Mouse (Mus musculus): ENCODE measurements around the gene Fam185a. TPM values are rescaled to one million over a fixed set of nuclear protein-coding genes. Genes with fewer than 3 reads are reported as not detected.
A peak's percentile ranks its signal among the peaks of the same experiment; 100 is the strongest.

The Fam185a gene
- total RNA-seq, 2 experiments from 2014 or later: 20.7 to 22.3 TPM

DNA sequence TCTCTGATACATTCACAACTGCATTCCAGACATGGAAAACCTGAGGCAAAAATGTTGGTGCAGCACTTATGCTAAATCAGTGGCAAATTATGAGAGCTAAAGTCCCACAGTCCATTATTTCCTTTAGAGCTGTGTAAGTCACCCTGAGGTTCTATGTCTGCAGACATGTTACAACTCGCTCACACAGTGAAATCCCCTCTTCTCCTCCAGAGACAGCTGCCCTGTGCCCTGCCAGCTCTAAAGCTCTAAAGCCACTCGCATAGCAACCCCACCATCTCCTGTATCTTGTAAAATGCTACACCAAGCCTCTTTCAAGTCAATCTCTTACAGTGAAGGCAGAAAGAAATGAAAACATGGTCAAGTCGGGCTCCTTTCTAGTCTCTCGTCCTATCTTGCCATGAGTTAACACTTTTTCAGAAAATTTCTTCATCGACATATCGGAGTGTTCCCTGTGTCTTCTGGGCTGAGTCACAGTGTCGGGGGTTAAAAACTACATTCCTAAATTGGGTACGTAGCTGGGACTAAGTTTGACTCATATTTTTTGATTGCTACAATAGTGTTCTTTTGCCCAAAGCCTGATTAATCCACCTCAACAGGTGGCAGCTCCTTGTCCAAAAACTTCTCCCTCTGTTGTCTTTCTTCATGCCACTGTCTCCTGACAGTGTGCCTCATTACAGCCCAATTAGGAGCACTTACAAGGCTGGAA, 68.7 kb downstream of the Fam185a start:
- DNase-seq: no peak

GRCm38 (mm10) chr5:21494781-21495180, 70.0 kb downstream of the Fam185a start:
- DNase-seq: no peak

GRCm38 (mm10) chr5:21496321-21496720, 71.6 kb downstream of the Fam185a start:
- peak; percentile 61 to 64 for DNase-seq

DNA sequence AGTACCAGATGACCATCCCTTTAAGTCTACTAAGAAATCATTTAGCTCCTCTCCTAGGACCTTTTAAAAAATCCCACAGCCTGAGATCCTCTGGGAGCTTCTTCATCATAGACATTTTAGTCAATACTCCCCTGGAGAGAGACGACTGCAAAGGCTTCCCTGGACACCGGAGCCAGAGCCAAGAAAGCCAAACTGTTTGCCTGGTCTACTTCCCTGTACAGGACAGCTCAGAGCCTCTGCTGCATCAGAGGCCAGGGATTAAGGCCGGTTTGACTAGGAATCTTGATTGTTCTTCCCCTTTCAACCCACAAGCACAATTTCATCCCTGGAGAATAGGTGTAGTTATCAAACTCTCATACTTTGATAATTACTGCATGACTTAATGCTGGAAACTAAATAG, 72.1 kb downstream of the Fam185a start:
- peak; percentile 32 to 58 for DNase-seq

GRCm38 (mm10) chr5:21498490-21498889, 73.7 kb downstream of the Fam185a start:
- DNase-seq: no peak

GRCm38 (mm10) chr5:21498925-21499324, 74.2 kb downstream of the Fam185a start:
- no peak for DNase-seq

DNA sequence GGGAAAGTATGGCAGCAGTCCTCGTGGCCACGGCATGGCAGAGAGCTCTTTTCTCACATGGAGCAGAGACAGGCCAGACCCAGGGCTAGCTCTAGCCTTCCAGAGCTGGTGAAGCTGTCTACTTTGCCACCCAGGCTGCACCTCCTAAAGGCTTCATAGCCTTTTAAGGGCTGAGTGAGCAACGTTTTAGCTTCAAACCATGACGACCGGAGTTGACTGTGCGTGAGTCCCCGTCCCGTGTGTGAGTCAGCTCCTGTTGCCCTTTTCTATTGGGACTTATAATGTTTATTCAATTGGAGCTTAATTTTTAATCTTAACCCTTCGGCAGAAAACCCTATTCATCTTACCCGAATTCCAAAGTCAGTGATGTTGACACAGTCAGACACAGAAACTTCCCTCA, 75.4 kb downstream of the Fam185a start:
- no peak for DNase-seq

- DNase-seq: no peak
Observed at GRCm38 (mm10) chr5:21500941-21501340, 76.2 kb downstream of the Fam185a start.

DNA sequence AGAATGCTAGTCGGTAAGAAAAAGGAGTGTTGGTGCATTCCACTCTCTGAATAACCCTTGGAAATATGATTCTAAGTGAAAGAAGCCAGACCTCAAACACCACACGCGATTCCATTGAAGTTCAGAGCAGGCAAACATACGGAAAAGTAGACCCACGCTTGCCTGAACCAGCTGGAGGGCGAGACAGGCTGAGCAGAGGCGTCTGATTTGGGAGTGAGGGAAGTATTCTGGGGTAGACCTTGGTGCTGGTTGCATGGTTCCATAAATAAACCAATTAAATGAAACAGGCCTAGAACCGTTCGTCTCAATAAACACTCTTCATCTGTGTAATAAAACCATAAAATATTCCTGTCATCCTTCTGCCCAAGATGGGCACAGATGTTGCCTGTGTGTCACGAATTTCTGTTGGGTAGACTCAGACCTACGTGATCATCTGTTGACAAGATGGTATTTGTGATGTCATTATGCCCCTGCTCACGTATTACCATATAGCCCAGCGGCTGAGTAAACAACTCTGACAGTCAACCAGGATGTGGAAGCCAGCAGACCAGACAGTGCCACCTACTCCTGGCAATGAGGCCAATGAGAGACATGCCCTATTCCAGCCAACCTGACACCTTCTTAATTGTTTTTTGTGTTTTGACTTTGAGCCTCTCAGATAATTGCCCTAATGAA, 78.3 kb downstream of the Fam185a start:
- no peak for DNase-seq

GRCm38 (mm10) chr5:21505159-21505558, 80.4 kb downstream of the Fam185a start:
- no peak for DNase-seq

GRCm38 (mm10) chr5:21506887-21507286, 82.1 kb downstream of the Fam185a start:
- DNase-seq: no peak

- no peak for DNase-seq
Observed at GRCm38 (mm10) chr5:21509801-21510200, 85.0 kb downstream of the Fam185a start.

DNA sequence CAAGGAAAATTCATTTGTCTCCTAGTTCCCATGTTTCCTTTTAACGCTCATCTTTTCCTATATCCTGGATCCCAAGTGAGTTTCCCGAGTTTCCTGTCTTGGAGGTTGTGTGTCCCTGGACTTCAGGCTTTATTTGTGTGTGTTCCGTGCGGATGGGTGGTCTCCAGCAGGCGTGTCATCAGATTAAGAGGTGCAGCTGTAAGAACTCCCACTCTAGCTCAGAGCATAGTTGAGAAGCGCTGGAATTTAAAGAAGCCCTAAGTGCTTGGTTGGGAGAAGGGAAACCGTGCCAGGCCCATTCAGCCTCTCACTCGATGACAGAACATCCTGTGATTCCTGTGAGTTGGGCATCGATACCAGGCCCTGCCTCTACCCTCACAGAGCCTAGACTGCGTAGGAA, 88.6 kb downstream of the Fam185a start:
- no peak for DNase-seq

- DNase-seq: peak in 1 of 2 experiments; percentile 32
Observed at GRCm38 (mm10) chr5:21517562-21517961, 92.8 kb downstream of the Fam185a start.

GRCm38 (mm10) chr5:21518207-21518606, 93.4 kb downstream of the Fam185a start:
- no peak for DNase-seq

GRCm38 (mm10) chr5:21519166-21519565, 94.4 kb downstream of the Fam185a start:
- DNase-seq: no peak

DNA sequence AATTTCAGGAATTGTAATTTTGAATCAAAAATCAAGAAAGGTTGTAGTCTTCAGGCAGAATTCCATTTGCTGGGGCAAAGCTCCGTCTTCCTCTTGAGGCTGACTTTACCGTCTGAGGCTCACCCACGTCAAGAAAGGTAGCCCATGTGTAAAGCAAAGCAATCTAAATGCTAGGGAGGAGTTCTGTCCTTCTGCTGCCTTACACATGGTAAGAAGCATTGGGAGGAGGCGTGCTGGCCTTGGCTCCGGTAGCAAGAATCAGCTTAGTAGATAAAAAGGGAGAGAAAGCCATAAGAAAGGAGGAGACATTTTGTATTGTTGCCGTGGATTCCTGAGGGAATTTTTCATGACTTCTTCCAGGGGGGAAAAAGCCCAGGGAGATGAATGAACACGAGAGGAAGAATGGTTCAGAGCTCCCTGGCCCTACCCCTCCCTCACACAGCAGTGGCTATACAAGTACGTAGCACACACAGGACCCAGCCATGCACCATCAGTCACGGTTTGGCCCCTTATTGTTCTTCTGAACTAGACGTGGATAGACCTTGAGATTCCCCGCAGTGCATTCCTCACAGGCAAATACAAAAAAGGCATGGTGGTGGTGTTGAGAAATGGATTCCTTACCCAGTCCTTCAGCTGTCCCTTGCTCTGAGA, 102.2 kb downstream of the Fam185a start:
- DNase-seq: no peak

DNA sequence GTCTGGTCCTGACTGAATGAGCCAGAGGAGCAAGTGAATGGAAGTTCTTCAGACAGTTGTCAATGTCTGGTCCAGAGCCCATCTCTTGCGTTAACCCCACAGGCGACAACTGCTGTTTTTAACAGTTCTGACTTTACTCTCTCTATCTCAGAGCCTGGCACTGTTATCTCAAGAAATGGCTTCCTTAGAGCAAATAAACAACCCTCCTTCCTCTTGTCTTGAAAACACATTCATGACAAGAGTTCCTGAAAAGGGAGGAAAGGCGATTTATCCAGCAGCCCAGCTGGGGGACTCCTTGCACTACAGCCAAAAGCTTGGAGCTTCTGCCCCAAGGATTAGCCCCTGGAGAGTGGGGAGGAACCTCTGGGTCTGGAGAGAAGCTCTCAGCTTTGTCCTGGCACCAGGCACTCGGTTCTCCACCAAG, 102.7 kb downstream of the Fam185a start:
- peak; percentile 61 to 79 for DNase-seq

DNA sequence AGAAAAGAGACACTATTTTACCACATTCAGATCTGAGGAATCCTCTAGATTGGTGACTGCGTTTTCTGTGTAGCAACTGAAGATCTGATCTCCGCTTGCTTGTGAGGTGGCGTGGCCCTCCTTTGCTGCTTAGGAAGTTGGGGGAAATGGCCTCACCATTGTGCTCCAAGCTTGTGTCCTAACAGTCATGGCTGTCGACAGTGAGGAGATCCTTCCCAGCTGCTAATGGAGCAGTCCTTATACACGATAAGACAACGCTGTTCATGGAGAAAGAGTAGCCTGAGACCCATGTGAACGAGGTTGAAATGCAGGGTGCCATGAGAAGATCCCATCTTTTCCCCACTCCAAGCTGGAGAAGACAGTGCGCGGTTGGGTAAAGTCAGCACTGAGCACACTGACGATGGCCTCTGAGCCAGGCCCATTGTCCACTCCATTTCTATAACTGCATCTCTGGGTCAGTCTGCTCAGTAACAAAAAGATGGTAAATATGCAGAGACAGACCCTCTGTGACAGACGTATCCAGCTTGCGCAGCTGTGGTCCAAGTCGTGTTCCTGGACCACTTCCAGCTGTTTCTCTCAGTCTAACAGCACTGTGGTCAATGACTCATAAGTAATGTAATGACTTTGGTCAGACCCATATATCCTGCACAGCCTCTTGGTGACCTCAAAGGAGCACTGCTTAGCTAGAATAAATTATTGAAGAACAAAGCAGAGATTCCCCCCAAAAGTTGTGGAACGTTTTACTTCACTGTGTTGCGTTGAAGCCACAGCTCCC, 103.5 kb downstream of the Fam185a start:
- peak; percentile 63 to 70 for DNase-seq

GRCm38 (mm10) chr5:21529110-21529720, 104.5 kb downstream of the Fam185a start:
- peak; percentile 11 to 16 for DNase-seq

Data from heart, adult 18-20 months (tissue).